Mouse (Mus musculus) C3H10T1/2 (cell line): ENCODE data around the gene Cntnap5c. TPM values are rescaled to one million over a fixed set of nuclear protein-coding genes. Genes with fewer than 3 reads are reported as not detected.

ENCODE experiments used
- polyA plus RNA-seq, 2 experiments: library from polyadenylated mRNA; unstranded; fragments of >200 nt; fragmentation: generic; extraction: Trizol; gene quantifications; one replicate each; pipeline ENCODE4 v1.2.1; 2012; ENCODE audit warnings: missing spikeins in 2 of 2

Gene Cntnap5c
- polyA plus RNA-seq = not detected

GRCm38 (mm10) chr17:57768622-57769610 lies at the start of gene Cntnap5c:
Cntnap5c (plus strand) TSS chr17:57769570.

GRCm38 (mm10) chr17:57742119-57742518 lies 27.3 kb upstream of the Cntnap5c start, which contains the start of gene Gm21834:
Gm21834 (minus strand) TSS chr17:57742219.

Other genes starting within 250 kb of the Cntnap5c start
- gene Vmn2r120, start 224.1 kb upstream of the Cntnap5c start, polyA plus RNA-seq = not detected
- not detected for gene Gm21834, start 27.4 kb upstream of the Cntnap5c start, polyA plus RNA-seq